Comparison of ENCODE assay signal across 8 mouse cellular contexts in the genomic region with DNA sequence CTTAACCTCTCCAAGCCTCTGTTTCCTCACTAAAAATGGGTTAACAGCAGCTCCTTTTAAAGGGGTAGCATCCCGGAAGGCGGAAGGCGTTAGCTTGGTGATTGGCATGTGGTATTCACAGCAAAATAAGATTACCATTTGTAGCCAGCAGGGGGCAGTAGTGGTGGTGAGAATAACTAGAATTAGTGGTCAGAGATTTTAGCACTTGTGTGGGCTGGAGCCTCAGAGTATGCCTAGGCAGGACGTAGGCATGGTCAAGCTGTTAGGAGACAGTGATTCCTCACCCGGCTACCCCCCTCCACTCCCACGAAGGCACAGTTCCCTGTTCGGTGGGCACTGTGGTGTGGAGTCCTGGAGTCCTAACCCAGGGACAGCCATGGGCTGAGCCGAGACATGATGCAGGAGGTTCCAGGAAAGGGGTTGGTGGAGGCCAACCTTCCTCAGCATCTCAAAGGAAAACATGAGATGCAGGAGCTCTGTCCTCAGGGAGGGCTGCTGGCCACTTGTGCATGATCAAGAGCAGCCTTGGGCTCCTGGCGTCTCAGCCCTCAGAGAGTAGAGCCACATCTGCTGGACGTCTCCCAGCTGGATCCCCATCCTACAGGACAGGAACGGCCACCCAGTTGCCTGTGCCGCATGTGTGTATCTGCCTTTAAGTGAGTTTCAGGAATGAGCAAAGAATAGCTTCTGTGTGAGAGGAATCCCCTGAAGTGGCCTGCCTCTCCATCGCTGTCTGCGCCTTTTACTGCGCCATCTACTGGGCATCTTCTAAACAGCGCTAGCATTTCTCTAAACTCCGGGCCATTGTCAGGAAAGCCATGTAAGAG. TPM values are rescaled to one million over a fixed set of nuclear protein-coding genes. Genes with fewer than 3 reads are reported as not detected.
DNase-seq lines count a peak whose midpoint lies in the region; ATAC-seq and TF ChIP-seq lines count a peak whose summit lies in the region.

No protein-coding gene starts in this region.

- 28% methylated on average over 17 of the region's 17 CpGs for WGBS in heart, embryonic 12.5 days
- WGBS in kidney, embryonic 15.5 days, result 40% methylated on average over 17 of the region's 17 CpGs

- dilution Hi-C loops in CH12.LX (cut with MboI; ENCODE audit: extremely low pct_ligation_motif_present, extremely low pct_unique_long_range_greater_than_20kb, low sequenced_read_pairs), result no loop called here

- H3K9ac ChIP-seq in CH12.LX (ENCODE audit: insufficient read depth, low read depth), result no peak overlapping the region
- H3K9ac ChIP-seq in heart, embryonic 12.5 days, result no peak overlapping the region
- no peak overlapping the region for H3K9ac ChIP-seq in kidney, embryonic 15.5 days

- TF ChIP-seq EP300 in CH12.LX (IDR thresholded peaks at IDR 0.05; ENCODE audit: low read length), result no peak

- TF ChIP-seq RAD21 in CH12.LX (IDR thresholded peaks at IDR 0.05; ENCODE audit: low read depth, low read length), result peak; percentile 34

- no peaks in the 10 kb centered on the region for H3K9me3 ChIP-seq in CH12.LX (replicated peaks; ENCODE audit: low read length)
- H3K9me3 ChIP-seq in heart, embryonic 12.5 days (replicated peaks), result no peaks in the 10 kb centered on the region
- no peaks in the 10 kb centered on the region for H3K9me3 ChIP-seq in kidney, embryonic 15.5 days (replicated peaks)

- H3K27ac ChIP-seq in CH12.LX (ENCODE audit: insufficient read depth, low read depth), result no peak overlapping the region
- H3K27ac ChIP-seq in embryonic fibroblast, embryonic 13.5 days (ENCODE audit: insufficient read depth, low read length), result no peak overlapping the region
- 0 out of 2 replicates have a peak overlapping the region, but pooled peaks have one; percentile 46 for H3K27ac ChIP-seq in heart, embryonic 12.5 days (ENCODE audit: poor library complexity, severe bottlenecking)
- H3K27ac ChIP-seq in kidney, embryonic 15.5 days, result 0 out of 2 replicates have a peak overlapping the region, but pooled peaks have one; percentile 16

- H3K4me1 ChIP-seq in CH12.LX (ENCODE audit: control insufficient read depth in 1 of 2, insufficient read depth in 2 of 2), result peaks cover 4 to 22% of the 10 kb centered on the region in 2 experiments
- no peaks in the 10 kb centered on the region for H3K4me1 ChIP-seq in embryonic fibroblast, embryonic 13.5 days (ENCODE audit: control insufficient read depth, insufficient read depth, low read length)
- peaks cover 14% of the 10 kb centered on the region for H3K4me1 ChIP-seq in heart, embryonic 12.5 days (replicated peaks)
- H3K4me1 ChIP-seq in kidney, embryonic 15.5 days, result peaks cover 10% of the 10 kb centered on the region

- peak; percentile 57 to 84 for TF ChIP-seq CTCF in CH12.LX (conservative IDR thresholded peaks at IDR 0.05 in 1 of 2, IDR thresholded peaks at IDR 0.05 in 1 of 2; ENCODE audit: low read depth in 2 of 2, low read length in 2 of 2)
- TF ChIP-seq CTCF in brain, embryonic 14.5 days (IDR thresholded peaks at IDR 0.05; ENCODE audit: borderline replicate concordance, extremely low read depth, insufficient read depth, insufficient read length), result peak; percentile 89
- TF ChIP-seq CTCF in embryonic fibroblast, embryonic 13.5 days (IDR thresholded peaks at IDR 0.05; ENCODE audit: borderline replicate concordance, insufficient read depth, low read length), result peak; percentile 71; the same call in 1 of the 2 replicates

- ATAC-seq in heart, embryonic 12.5 days (ENCODE audit: insufficient number of reproducible peaks, low FRiP score), result peak; percentile 43; the same call in 1 of the 2 replicates
- peak; percentile 61 for ATAC-seq in kidney, embryonic 15.5 days (replicated peaks; ENCODE audit: low FRiP score)

- no peak overlapping the region for H3K4me2 ChIP-seq in CH12.LX (ENCODE audit: insufficient read depth, low read depth, poor library complexity, severe bottlenecking)
- 0 out of 2 replicates have a peak overlapping the region, but pooled peaks have one; percentile 15 for H3K4me2 ChIP-seq in heart, embryonic 12.5 days
- no peak overlapping the region for H3K4me2 ChIP-seq in kidney, embryonic 15.5 days

- H3K4me3 ChIP-seq in CH12.LX (replicated peaks in 1 of 3; ENCODE audit: low read depth in 2 of 3, low read length in 2 of 3, poor library complexity in 1 of 3), result no peak overlapping the region
- H3K4me3 ChIP-seq in embryonic fibroblast, embryonic 13.5 days (ENCODE audit: insufficient read depth, low read length), result no peak overlapping the region
- no peak overlapping the region for H3K4me3 ChIP-seq in heart, embryonic 12.5 days
- H3K4me3 ChIP-seq in kidney, embryonic 15.5 days (replicated peaks), result no peak overlapping the region

- H3K27me3 ChIP-seq in CH12.LX (replicated peaks), result peaks cover 27% of the 10 kb centered on the region
- H3K27me3 ChIP-seq in heart, embryonic 12.5 days (replicated peaks), result no peaks in the 10 kb centered on the region
- no peaks in the 10 kb centered on the region for H3K27me3 ChIP-seq in kidney, embryonic 15.5 days
- no peaks in the 10 kb centered on the region for H3K27me3 ChIP-seq in splenic B cell, adult 2 months (ENCODE audit: control insufficient read depth, insufficient read depth, low read length, poor library complexity, severe bottlenecking)

- no peaks in the 10 kb centered on the region for H3K79me2 ChIP-seq in CH12.LX (replicated peaks; ENCODE audit: control insufficient read depth, extremely low read depth, insufficient read depth, poor library complexity, severe bottlenecking)

- no peaks in the 10 kb centered on the region for H3K36me3 ChIP-seq in CH12.LX (replicated peaks in 1 of 2; ENCODE audit: control insufficient read depth in 1 of 2, insufficient read depth in 1 of 2, low read length in 1 of 2)
- H3K36me3 ChIP-seq in heart, embryonic 12.5 days, result peaks cover 62% of the 10 kb centered on the region
- peaks cover 58% of the 10 kb centered on the region for H3K36me3 ChIP-seq in kidney, embryonic 15.5 days
- H3K36me3 ChIP-seq in splenic B cell, adult 2 months (ENCODE audit: control insufficient read depth, insufficient read depth, low read length, poor library complexity, severe bottlenecking), result no peaks in the 10 kb centered on the region

- in situ Hi-C loops in CH12.LX (cut with MboI; ENCODE audit: low pct_ligation_motif_present, low pct_unique_long_range_greater_than_20kb, low sequenced_read_pairs), result no loop called here

- no peak for TF ChIP-seq POLR2A in CH12.LX (IDR thresholded peaks at IDR 0.05; ENCODE audit: low read depth, low read length)
- no peak for TF ChIP-seq POLR2A in brain, embryonic 14.5 days (IDR thresholded peaks at IDR 0.05; ENCODE audit: borderline replicate concordance, extremely low read depth, insufficient read depth, insufficient read length, poor library complexity, severe bottlenecking)
- TF ChIP-seq POLR2A in embryonic fibroblast, embryonic 13.5 days (IDR thresholded peaks at IDR 0.05; ENCODE audit: low read depth, low read length), result no peak

- peak; percentile 68 for DNase-seq in CH12.LX (ENCODE audit: extremely low read depth)
- peak; percentile 92 for DNase-seq in brain, embryonic 14.5 days (ENCODE audit: low read depth)
- peak; percentile 56 for DNase-seq in liver
- peak; percentile 80 for DNase-seq in naive thymus-derived CD4-positive, alpha-beta T cell, adult 2 months (ENCODE audit: low read depth)
- peak; percentile 69 for DNase-seq in splenic B cell, adult 2 months (ENCODE audit: low read depth, low spot score)

TF ChIP-seq in CH12.LX, 34 proteins besides CTCF, POLR2A, EP300 and RAD21:
- no peak for TF ChIP-seq USF2 (conservative IDR thresholded peaks at IDR 0.05; ENCODE audit: low read depth, low read length)
- TF ChIP-seq NELFE (IDR thresholded peaks at IDR 0.05; ENCODE audit: low read depth, low read length), result peak; percentile 16; the same call in 1 of the 2 replicates
- TF ChIP-seq IRF4 (IDR thresholded peaks at IDR 0.05; ENCODE audit: low read depth, low read length), result no peak
- no peak for TF ChIP-seq GABPA (IDR thresholded peaks at IDR 0.05; ENCODE audit: insufficient replicate concordance, low read depth, low read length)
- no peak for TF ChIP-seq ZNF384 (IDR thresholded peaks at IDR 0.05; ENCODE audit: low read depth, low read length)
- TF ChIP-seq UBTF (IDR thresholded peaks at IDR 0.05; ENCODE audit: low read depth, low read length), result no peak
- TF ChIP-seq RCOR1 (conservative IDR thresholded peaks at IDR 0.05; ENCODE audit: low read depth, low read length), result no peak
- no peak for TF ChIP-seq ZC3H11A (IDR thresholded peaks at IDR 0.05; ENCODE audit: low read depth, low read length)
- TF ChIP-seq ELF1 (IDR thresholded peaks at IDR 0.05; ENCODE audit: low read depth, low read length), result 0 out of 2 replicates have a peak, but pooled peaks have one; percentile 18
- no peak for TF ChIP-seq MAX (IDR thresholded peaks at IDR 0.05; ENCODE audit: low read length)
- no peak for TF ChIP-seq E2F4 (IDR thresholded peaks at IDR 0.05; ENCODE audit: insufficient replicate concordance, low read depth, low read length)
- no peak for TF ChIP-seq TCF12 (IDR thresholded peaks at IDR 0.05; ENCODE audit: low read depth, low read length)
- peak; percentile 74 for TF ChIP-seq SMC3 (IDR thresholded peaks at IDR 0.05; ENCODE audit: low read depth, low read length)
- TF ChIP-seq TBP (conservative IDR thresholded peaks at IDR 0.05; ENCODE audit: low read depth, low read length), result no peak

RNA-seq across cellular contexts. Expression of gene Btbd16, which starts 11.6 kb away (rescaled TPM):
- total RNA-seq in CH12.LX (2012; rRNA removed) (not detected in 2 replicates), CH12.LX (2014; rRNA removed) (not detected in 2 replicates)
- polyA plus RNA-seq in CH12.LX (2012; ENCODE audit: insufficient read length, low read depth), result not detected in 2 replicates
- polyA plus RNA-seq in brain, embryonic 14.5 days (2012; rRNA removed), result not detected in 2 replicates
- polyA plus RNA-seq in embryonic fibroblast, embryonic 13.5 days (2011; ENCODE audit: insufficient read length, low read depth, missing spikeins), result not detected in 2 replicates
- polyA plus RNA-seq in heart, embryonic 12.5 days (2016; fragmentation: Nextera tagmentation; extraction: Ambion mirVana), result 0.15 and 0.18 TPM in 2 replicates
- not detected in 2 replicates for polyA plus RNA-seq in kidney, embryonic 15.5 days (2015; fragmentation: Nextera tagmentation; extraction: Ambion mirVana)

Comparison
In these comparisons a context has a peak if more than half of its experiments do, and no peak if none do; other contexts are left out.
1. H3K27ac ChIP-seq: peak in heart, embryonic 12.5 days (single experiment) and kidney, embryonic 15.5 days (single experiment); none in CH12.LX (single experiment) and embryonic fibroblast, embryonic 13.5 days (single experiment).
2. Peak in every context shown above with its lines, with median percentiles within 50 percentile points of each other: DNase-seq and CTCF ChIP-seq.